ENCODE assay signal across 18 mouse cellular contexts in genomic region chr6:36911586-36911985, GRCm38 (mm10).
"Had no signal": no experiment of that assay in that cellular context is flagged by ENCODE, and none has a peak within 500 bp of the region (broad histone marks: within the 10 kb centered on the region; RNA-seq: fewer than 3 reads in every experiment).

No protein-coding gene starts in this region.

- H3K4me1 ChIP-seq: midbrain, embryonic 10.5 days; midbrain, embryonic 15.5 days; neural tube, embryonic 13.5 days; neural tube, embryonic 15.5 days had no signal

- DNase-seq: lung, adult 18-20 months; lung, embryonic 14.5 days; lung, postnatal 10 days; lung, postnatal 4 days; retina, postnatal 1 day; right cerebral cortex, adult 18-20 months; right cerebral cortex, postnatal 25 days; right cerebral cortex, postnatal 4 days; spleen, adult 18-20 months; thymus, adult 18-20 months; thymus, postnatal 14 days; thymus, postnatal 36 days had no signal

- H3K4me3 ChIP-seq: midbrain, embryonic 10.5 days; midbrain, embryonic 12.5 days; midbrain, embryonic 15.5 days; myocyte; neural tube, embryonic 13.5 days; neural tube, embryonic 15.5 days had no signal

- H3K9ac ChIP-seq: lung, embryonic 14.5 days; midbrain, embryonic 12.5 days; midbrain, embryonic 15.5 days; neural tube, embryonic 13.5 days; neural tube, embryonic 15.5 days had no signal

- H3K9me3 ChIP-seq: midbrain, embryonic 10.5 days; midbrain, embryonic 12.5 days; midbrain, embryonic 15.5 days; neural tube, embryonic 13.5 days; neural tube, embryonic 15.5 days had no signal

- ATAC-seq: midbrain, embryonic 15.5 days had no signal

- H3K4me2 ChIP-seq: lung, embryonic 14.5 days; midbrain, embryonic 12.5 days; midbrain, embryonic 15.5 days; neural tube, embryonic 13.5 days; neural tube, embryonic 15.5 days had no signal

- H3K27ac ChIP-seq: midbrain, embryonic 10.5 days; midbrain, embryonic 12.5 days; midbrain, embryonic 15.5 days; neural tube, embryonic 13.5 days; neural tube, embryonic 15.5 days had no signal

- H3K36me3 ChIP-seq: midbrain, embryonic 10.5 days; midbrain, embryonic 12.5 days; midbrain, embryonic 15.5 days; neural tube, embryonic 13.5 days; neural tube, embryonic 15.5 days had no signal

- H3K27me3 ChIP-seq: midbrain, embryonic 12.5 days; midbrain, embryonic 15.5 days; neural tube, embryonic 13.5 days; neural tube, embryonic 15.5 days had no signal
